Mouse (Mus musculus) E14TG2a.4 (cell line): ENCODE results near the gene Ptprcap.

ENCODE experiments used
- H3K27me3 ChIP-seq: 2 replicates; pipeline ENCODE4 v1.6.1; 2014; ENCODE audit warnings: low read length, control low read depth; ENCODE audit not compliant: insufficient read depth
- H3K36me3 ChIP-seq: 2 replicates; pipeline ENCODE4 v1.6.1; 2014; ENCODE audit warnings: low read length, control low read depth; ENCODE audit not compliant: insufficient read depth
- H3K4me1 ChIP-seq: replicated peaks from 2 replicates; pipeline ENCODE4 v1.6.1; 2014; ENCODE audit warnings: low read depth, low read length, control low read depth
- H3K4me3 ChIP-seq: replicated peaks from 2 replicates; pipeline ENCODE4 v1.5.1; 2014; ENCODE audit warnings: mild to moderate bottlenecking, low read length
- H3K9me3 ChIP-seq: 2 replicates; pipeline ENCODE4 v1.6.1; 2014; ENCODE audit warnings: low read length, control low read depth
- CTCF ChIP-seq: conservative IDR thresholded peaks from 2 replicates; pipeline ENCODE4 v1.5.1; 2014; ENCODE audit warnings: low read length
- NANOG ChIP-seq: IDR thresholded peaks from 2 replicates; pipeline ENCODE4 v1.6.1; 2014; ENCODE audit warnings: borderline replicate concordance, low read length, mixed read lengths
- POU5F1 ChIP-seq: IDR thresholded peaks from 2 replicates; pipeline ENCODE4 v1.6.1; 2014; ENCODE audit warnings: low read length, borderline replicate concordance

The Ptprcap gene

GRCm38 (mm10) chr19:4153232-4153654 is at the start of gene Ptprcap:
Gene Ptprcap (plus strand): TSS chr19:4153604.
- TF ChIP-seq CTCF, result no peak
- peaks cover 75% of the 10 kb centered on the region for H3K36me3 ChIP-seq

GRCm38 (mm10) chr19:4103792-4104191 is 49.6 kb upstream of the Ptprcap start:
- no peak overlapping the region for H3K4me3 ChIP-seq
- TF ChIP-seq POU5F1 (no peak), NANOG (no peak), CTCF (no peak)
- peaks cover 57% of the 10 kb centered on the region for H3K4me1 ChIP-seq
- no peaks in the 10 kb centered on the region for H3K9me3 ChIP-seq
- H3K27me3 ChIP-seq, result peaks cover 44% of the 10 kb centered on the region
- peaks cover 1% of the 10 kb centered on the region for H3K36me3 ChIP-seq

More at GRCm38 (mm10) chr19:4153232-4153654, at the start of gene Ptprcap:
- Histone ChIP-seq H3K4me1 (peaks cover 88% of the 10 kb centered on the region), H3K27me3 (no peaks in the 10 kb centered on the region), H3K9me3 (no peaks in the 10 kb centered on the region), H3K4me3 (peak within 1 kb of the TSS; percentile 72)

GRCm38 (mm10) chr19:4104675-4105194 is 48.7 kb upstream of the Ptprcap start:
- Histone ChIP-seq H3K4me3 (no peak overlapping the region), H3K27me3 (peaks cover 42% of the 10 kb centered on the region), H3K4me1 (peaks cover 48% of the 10 kb centered on the region), H3K9me3 (no peaks in the 10 kb centered on the region), H3K36me3 (no peaks in the 10 kb centered on the region)
- TF ChIP-seq NANOG (no peak), POU5F1 (no peak), CTCF (no peak)

DNA sequence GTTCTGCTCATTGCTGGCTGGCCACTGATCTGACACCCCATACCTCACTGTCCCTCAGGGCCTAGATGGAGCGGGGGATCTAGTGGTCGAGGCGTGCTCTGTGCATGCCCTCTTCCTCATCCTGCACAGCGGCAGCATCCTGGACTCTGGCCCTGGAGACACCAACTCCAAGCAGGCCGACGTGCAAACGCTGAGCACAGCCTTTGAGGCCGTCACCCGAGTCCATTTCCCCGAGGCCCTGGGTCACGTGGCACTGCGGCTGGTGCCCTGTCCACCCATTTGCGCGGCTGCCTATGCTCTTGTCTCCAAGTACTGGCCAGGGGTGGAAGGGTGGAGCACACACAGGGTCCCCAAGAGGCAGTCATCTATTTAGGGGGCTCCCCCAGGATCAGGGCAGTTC is 46.8 kb upstream of the Ptprcap start:
- Histone ChIP-seq H3K9me3 (no peaks in the 10 kb centered on the region), H3K4me3 (no peak overlapping the region), H3K36me3 (peaks cover 2% of the 10 kb centered on the region), H3K4me1 (peaks cover 46% of the 10 kb centered on the region), H3K27me3 (peaks cover 29% of the 10 kb centered on the region)
- no peak for TF ChIP-seq NANOG
- TF ChIP-seq CTCF, result no peak
- no peak for TF ChIP-seq POU5F1

DNA sequence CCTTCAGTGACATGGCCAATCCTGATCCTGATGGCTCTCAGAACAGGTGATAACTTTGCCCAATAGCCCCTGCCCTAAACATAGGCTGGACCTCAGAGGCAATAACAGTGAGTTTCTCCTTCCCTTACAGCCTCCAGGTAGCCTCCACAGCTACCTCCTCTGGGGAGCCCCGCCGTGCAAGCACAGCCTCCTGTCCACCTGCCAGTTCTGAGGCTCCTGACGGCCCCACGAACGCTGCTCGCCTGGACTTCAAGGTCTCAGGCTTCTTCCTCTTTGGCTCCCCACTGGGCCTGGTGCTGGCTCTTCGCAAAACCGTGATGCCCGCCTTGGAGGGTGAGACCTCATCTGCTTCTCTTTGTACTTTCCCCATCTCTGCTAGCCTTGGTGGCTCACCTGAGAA is 44.9 kb upstream of the Ptprcap start:
- no peak for TF ChIP-seq NANOG
- TF ChIP-seq CTCF, result no peak
- H3K36me3 ChIP-seq, result peaks cover 20% of the 10 kb centered on the region
- peaks cover 51% of the 10 kb centered on the region for H3K4me1 ChIP-seq

DNA sequence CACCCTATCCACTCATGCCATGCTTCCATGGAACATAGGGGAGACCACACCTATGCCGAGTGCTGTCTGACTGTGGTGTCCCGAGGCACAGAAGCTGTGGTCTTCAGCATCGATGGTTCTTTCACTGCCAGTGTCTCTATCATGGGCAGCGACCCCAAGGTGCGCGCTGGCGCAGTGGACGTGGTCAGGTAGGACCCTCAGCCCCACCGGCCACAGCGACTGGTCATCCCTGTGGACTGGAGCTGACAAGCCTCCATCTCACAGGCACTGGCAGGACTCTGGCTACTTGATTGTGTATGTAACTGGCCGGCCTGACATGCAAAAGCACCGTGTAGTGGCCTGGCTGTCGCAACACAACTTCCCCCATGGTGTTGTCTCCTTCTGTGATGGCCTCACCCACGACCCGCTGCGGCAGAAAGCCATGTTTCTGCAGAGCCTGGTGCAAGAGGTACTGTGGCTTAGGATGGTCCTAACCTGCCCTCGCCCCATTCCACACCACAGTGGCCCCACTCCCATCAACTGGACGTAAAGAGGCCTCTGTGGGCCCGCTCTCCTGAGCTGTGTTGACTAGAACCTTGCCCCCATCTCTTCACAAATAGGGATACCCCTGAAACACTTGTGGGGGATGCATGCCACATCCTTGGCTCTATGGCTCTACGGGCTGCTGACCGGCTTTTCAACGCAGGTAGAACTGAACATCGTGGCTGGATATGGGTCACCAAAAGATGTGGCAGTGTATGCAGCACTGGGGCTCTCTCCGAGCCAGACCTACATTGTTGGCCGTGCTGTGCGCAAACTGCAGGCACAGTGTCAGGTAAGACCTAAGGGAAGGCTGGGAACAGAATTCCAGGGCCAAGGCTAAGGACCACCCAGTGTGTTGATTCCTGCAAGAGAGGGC is 41.1 kb upstream of the Ptprcap start:
- Histone ChIP-seq H3K4me1 (peaks cover 51% of the 10 kb centered on the region), H3K36me3 (peaks cover 58% of the 10 kb centered on the region), H3K9me3 (no peaks in the 10 kb centered on the region), H3K27me3 (peaks cover 6% of the 10 kb centered on the region; the same call in 1 of the 2 replicates), H3K4me3 (no peak overlapping the region)
- no peak for TF ChIP-seq POU5F1
- no peak for TF ChIP-seq CTCF
- no peak for TF ChIP-seq NANOG

More for the DNA sequence above, 44.9 kb upstream of the Ptprcap start:
- Histone ChIP-seq H3K4me3 (peak overlapping the region; percentile 69; the same call in 1 of the 2 replicates), H3K27me3 (peaks cover 12% of the 10 kb centered on the region), H3K9me3 (no peaks in the 10 kb centered on the region)

- H3K27me3 ChIP-seq, result peaks cover 6% of the 10 kb centered on the region; the same call in 1 of the 2 replicates
- peaks cover 48% of the 10 kb centered on the region for H3K4me1 ChIP-seq
- peaks cover 68% of the 10 kb centered on the region for H3K36me3 ChIP-seq
- TF ChIP-seq POU5F1, result no peak
- no peak for TF ChIP-seq CTCF
- TF ChIP-seq NANOG, result no peak
- no peaks in the 10 kb centered on the region for H3K9me3 ChIP-seq
- H3K4me3 ChIP-seq, result no peak overlapping the region
Observed at GRCm38 (mm10) chr19:4113186-4113805, 40.1 kb upstream of the Ptprcap start.

DNA sequence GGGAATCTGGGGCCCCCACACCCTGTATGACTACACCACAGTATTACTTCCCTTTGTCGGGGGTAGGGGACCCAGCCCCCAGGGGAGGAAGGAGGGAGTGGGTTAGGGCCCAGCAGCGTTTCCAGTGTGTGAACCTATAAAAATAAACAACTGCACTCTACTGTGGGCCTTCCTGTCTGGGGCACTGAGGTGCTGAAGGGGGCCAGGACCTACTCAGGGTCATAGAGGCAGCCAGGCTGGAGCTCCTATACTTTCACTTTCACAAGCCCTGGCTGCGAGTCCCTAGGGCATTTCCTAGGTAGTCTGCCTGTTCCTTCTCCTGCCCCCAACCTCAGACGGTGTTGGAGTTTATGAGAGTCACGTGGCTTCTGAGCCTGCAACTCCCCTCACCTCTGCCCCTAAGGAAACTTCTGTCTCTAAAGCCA is 39.6 kb upstream of the Ptprcap start:
- no peaks in the 10 kb centered on the region for H3K9me3 ChIP-seq
- no peak overlapping the region for H3K4me3 ChIP-seq
- H3K36me3 ChIP-seq, result peaks cover 72% of the 10 kb centered on the region
- TF ChIP-seq CTCF, result no peak
- TF ChIP-seq NANOG, result no peak
- TF ChIP-seq POU5F1, result no peak
- peaks cover 44% of the 10 kb centered on the region for H3K4me1 ChIP-seq
- H3K27me3 ChIP-seq, result peaks cover 6% of the 10 kb centered on the region; the same call in 1 of the 2 replicates
